Mouse (Mus musculus): Measurements from ENCODE around the gene Tcta.
A peak's percentile ranks its signal among the peaks of the same experiment; 100 is the strongest.

DNA sequence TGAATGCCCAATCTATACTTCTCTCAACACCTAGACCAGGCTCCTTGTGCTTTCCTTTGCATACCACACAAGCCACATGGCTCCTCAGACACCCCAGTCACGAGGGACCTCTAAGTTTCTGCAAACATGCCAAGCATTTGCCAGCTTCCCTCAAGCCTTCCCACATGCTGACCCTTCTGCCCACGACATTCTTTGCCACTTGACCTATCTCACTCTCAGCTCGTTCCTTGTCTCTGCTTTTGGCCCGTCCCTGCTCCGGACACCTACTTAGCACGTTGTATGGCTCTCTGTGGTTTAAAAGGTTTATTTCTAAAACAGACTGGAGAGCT lies 30.7 kb downstream of the Tcta start:
- TF ChIP-seq CTCF (IDR thresholded peaks at IDR 0.05) (no peak), EP300 (IDR thresholded peaks at IDR 0.05) (peak; percentile 95)
